Comparison of ENCODE assay signal across 8 mouse cellular contexts in genomic region chr7:31042431-31042910, GRCm38 (mm10). TPM values are rescaled to one million over a fixed set of nuclear protein-coding genes. Genes with fewer than 3 reads are reported as not detected.
DNase-seq lines count a peak whose midpoint lies in the region; ATAC-seq and TF ChIP-seq lines count a peak whose summit lies in the region.

Gene Fxyd5, minus strand, starts transcription at chr7:31042481.

- H3K9ac ChIP-seq in kidney, embryonic 14.5 days (ENCODE audit: low read depth, low read length) = peak within 1 kb of the TSS; percentile 44; the same call in 1 of the 2 replicates
- peak within 1 kb of the TSS; percentile 54 for H3K9ac ChIP-seq in heart, adult 2 months (ENCODE audit: low read depth, low read length)
- H3K9ac ChIP-seq in midbrain, embryonic 13.5 days (replicated peaks) = 0 out of 2 replicates have a peak within 1 kb of the TSS, but pooled peaks have one; percentile 43

- no peak for TF ChIP-seq CTCF in heart, adult 2 months (IDR thresholded peaks at IDR 0.05)

- no peak for DNase-seq in kidney, postnatal 4 days
- DNase-seq in adrenal gland, postnatal 10 days = no peak
- DNase-seq in heart, adult 2 months = no peak
- no peak for DNase-seq in layer of hippocampus, postnatal 10 days (ENCODE audit: low spot score in 2 of 2)
- DNase-seq in urinary bladder, postnatal 4 days (ENCODE audit: low spot score in 2 of 2) = no peak
- no peak for DNase-seq in yolk sac, embryonic 10.5 days (ENCODE audit: low spot score)

- H3K79me2 ChIP-seq in heart, adult 2 months (replicated peaks; ENCODE audit: control insufficient read depth, insufficient read depth, low read length) = no peaks in the 10 kb centered on the region

- intact Hi-C loops in heart, adult 2 months (cut with DNase I) = loop anchor here (5.0 kb wide), 1 partner anchor 85 kb away; the partner anchor contains the start of gene Usf2

- H3K4me1 ChIP-seq in kidney, embryonic 14.5 days (ENCODE audit: control insufficient read depth, insufficient read depth, low read length) = peaks cover 9% of the 10 kb centered on the region; the same call in 1 of the 2 replicates
- peaks cover 2% of the 10 kb centered on the region for H3K4me1 ChIP-seq in heart, adult 2 months (ENCODE audit: control insufficient read depth, insufficient read depth, low read length)
- H3K4me1 ChIP-seq in midbrain, embryonic 13.5 days (replicated peaks) = 0 out of 2 replicates have a peak, but pooled peaks cover 4% of the 10 kb centered on the region

- ATAC-seq in kidney, embryonic 14.5 days (ENCODE audit: low FRiP score, low TSS enrichment) = no peak; the same call in 1 of the 2 replicates
- no peak for ATAC-seq in midbrain, embryonic 13.5 days

- WGBS in kidney, embryonic 14.5 days = 38% methylated on average over 10 of the region's 10 CpGs
- 56% methylated on average over 10 of the region's 10 CpGs for WGBS in heart, adult 2 months
- WGBS in midbrain, embryonic 13.5 days = 34% methylated on average over 10 of the region's 10 CpGs

- no peaks in the 10 kb centered on the region for H3K9me3 ChIP-seq in kidney, embryonic 14.5 days (ENCODE audit: control insufficient read depth, low read length)
- H3K9me3 ChIP-seq in midbrain, embryonic 13.5 days = no peaks in the 10 kb centered on the region

- TF ChIP-seq EP300 in heart, adult 2 months (IDR thresholded peaks at IDR 0.05; ENCODE audit: insufficient read depth, low read depth, low read length) = no peak

- no peak within 1 kb of the TSS for H3K27ac ChIP-seq in kidney, embryonic 14.5 days (ENCODE audit: low read depth, low read length)
- H3K27ac ChIP-seq in heart, adult 2 months = peak within 1 kb of the TSS; percentile 82
- no peak within 1 kb of the TSS for H3K27ac ChIP-seq in midbrain, embryonic 13.5 days

- H3K36me3 ChIP-seq in kidney, embryonic 14.5 days (ENCODE audit: control insufficient read depth, insufficient read depth, low read length) = no peaks in the 10 kb centered on the region
- no peaks in the 10 kb centered on the region for H3K36me3 ChIP-seq in heart, adult 2 months (ENCODE audit: control insufficient read depth, insufficient read depth, low read length)
- H3K36me3 ChIP-seq in midbrain, embryonic 13.5 days = no peaks in the 10 kb centered on the region

- TF ChIP-seq POLR2A in heart, adult 2 months (IDR thresholded peaks at IDR 0.05; ENCODE audit: insufficient read depth, low read depth, low read length) = no peak

- peak within 1 kb of the TSS; percentile 29 for H3K4me3 ChIP-seq in kidney, embryonic 14.5 days (ENCODE audit: low read length)
- peak within 1 kb of the TSS; percentile 67 for H3K4me3 ChIP-seq in heart, adult 2 months
- H3K4me3 ChIP-seq in midbrain, embryonic 13.5 days (replicated peaks) = no peak within 1 kb of the TSS; the same call in 1 of the 2 replicates

- H3K4me2 ChIP-seq in kidney, embryonic 14.5 days (replicated peaks; ENCODE audit: low read depth, low read length) = peak within 1 kb of the TSS; percentile 51
- peak within 1 kb of the TSS; percentile 42 for H3K4me2 ChIP-seq in midbrain, embryonic 13.5 days (replicated peaks)

- H3K27me3 ChIP-seq in kidney, embryonic 14.5 days (ENCODE audit: control insufficient read depth, insufficient read depth, low read length) = peaks cover 12% of the 10 kb centered on the region
- H3K27me3 ChIP-seq in heart, adult 2 months (ENCODE audit: control insufficient read depth, insufficient read depth, low read length) = no peaks in the 10 kb centered on the region
- H3K27me3 ChIP-seq in midbrain, embryonic 13.5 days = peaks cover 56% of the 10 kb centered on the region

RNA-seq across cellular contexts. Expression of gene Fxyd5, which starts in this region (rescaled TPM):
- 23.3 and 25.8 TPM in 2 replicates for polyA plus RNA-seq in kidney, embryonic 14.5 days (2014; fragmentation: Nextera tagmentation; extraction: Ambion mirVana)
- 10 to 100 TPM; 39.1 to 42.0 TPM for total RNA-seq in adrenal gland, postnatal 10 days (2021)
- total RNA-seq in heart, adult 2 months (2021) = 10 to 100 TPM; 30.5 to 31.1 TPM
- polyA plus RNA-seq in heart, adult 2 months (2012; rRNA removed) = 45.0 and 55.2 TPM in 2 replicates
- 10 to 100 TPM; 35.9 to 36.5 TPM for total RNA-seq in layer of hippocampus, postnatal 10 days (2021)
- polyA plus RNA-seq in midbrain, embryonic 13.5 days (2015; fragmentation: Nextera tagmentation; extraction: Ambion mirVana) = 10.3 and 11.7 TPM in 2 replicates
